Mouse (Mus musculus) forebrain, embryonic 11.5 days (tissue): ENCODE measurements at regions not wholly inside any gene's neighbourhood (a gene's known extent, or its start where the extent isn't known, plus 50 kb on each side); places are given as distances from the start of the nearest gene placed in this dataset.
A peak's percentile ranks its signal among the peaks of the same experiment; 100 is the strongest.

Experiments used
- ATAC-seq: fragments of 200-750 bp; cut with Nextera tagmentation; replicated peaks from 2 replicates; pipeline ENCODE4 v1.8.0; 2017; ENCODE audit warnings: moderate TSS enrichment; ENCODE audit not compliant: low FRiP score
- DNase-seq: peaks from one replicate; pipeline ENCODE4 v3.0.0-alpha.2; 2017; ENCODE audit warnings: low spot score
- H3K27ac ChIP-seq: fragments of 300-500 bp; sonication (generic); 2 replicates; pipeline ENCODE4 v1.5.1; 2014; ENCODE audit warnings: low read depth, low read length
- H3K27me3 ChIP-seq: fragments of 300-500 bp; sonication (generic); 2 replicates; pipeline ENCODE4 v1.6.1; 2014; ENCODE audit warnings: mild to moderate bottlenecking, low read length, mixed read lengths; ENCODE audit not compliant: control insufficient read depth, insufficient read depth
- H3K36me3 ChIP-seq: fragments of 300-500 bp; sonication (generic); 2 replicates; pipeline ENCODE4 v1.6.1; 2014; ENCODE audit warnings: mild to moderate bottlenecking, low read length, moderate library complexity, mixed read lengths; ENCODE audit not compliant: control insufficient read depth, insufficient read depth
- H3K4me1 ChIP-seq: fragments of 300-500 bp; sonication (generic); replicated peaks from 2 replicates; pipeline ENCODE4 v1.6.1; 2014; ENCODE audit warnings: low read length, mixed read lengths; ENCODE audit not compliant: control insufficient read depth, insufficient read depth
- H3K4me2 ChIP-seq: fragments of 300-500 bp; sonication (generic); 2 replicates; pipeline ENCODE4 v1.6.1; 2014; ENCODE audit warnings: low read depth, mild to moderate bottlenecking, low read length, moderate library complexity, mixed read lengths; ENCODE audit not compliant: severe bottlenecking
- H3K4me3 ChIP-seq: fragments of 300-500 bp; sonication (generic); 2 replicates; pipeline ENCODE4 v1.5.1; 2014; ENCODE audit warnings: low read depth, low read length
- H3K9ac ChIP-seq: fragments of 300-500 bp; sonication (generic); 2 replicates; pipeline ENCODE4 v1.6.1; 2014; ENCODE audit warnings: low read length
- H3K9me3 ChIP-seq: fragments of 300-500 bp; sonication (generic); 2 replicates; pipeline ENCODE4 v1.6.1; 2016; ENCODE audit warnings: low read length, mixed read lengths; ENCODE audit not compliant: control insufficient read depth
- WGBS: fragments of 180-500 bp; shearing (Covaris S2); extraction: QIAGEN DNeasy Blood & Tissue Kit; methylation state at CpG from one replicate; pipeline ENCODE4 v1.1.7; 2014; 5-methylcytosine and 5-hydroxymethylcytosine counted together

DNA sequence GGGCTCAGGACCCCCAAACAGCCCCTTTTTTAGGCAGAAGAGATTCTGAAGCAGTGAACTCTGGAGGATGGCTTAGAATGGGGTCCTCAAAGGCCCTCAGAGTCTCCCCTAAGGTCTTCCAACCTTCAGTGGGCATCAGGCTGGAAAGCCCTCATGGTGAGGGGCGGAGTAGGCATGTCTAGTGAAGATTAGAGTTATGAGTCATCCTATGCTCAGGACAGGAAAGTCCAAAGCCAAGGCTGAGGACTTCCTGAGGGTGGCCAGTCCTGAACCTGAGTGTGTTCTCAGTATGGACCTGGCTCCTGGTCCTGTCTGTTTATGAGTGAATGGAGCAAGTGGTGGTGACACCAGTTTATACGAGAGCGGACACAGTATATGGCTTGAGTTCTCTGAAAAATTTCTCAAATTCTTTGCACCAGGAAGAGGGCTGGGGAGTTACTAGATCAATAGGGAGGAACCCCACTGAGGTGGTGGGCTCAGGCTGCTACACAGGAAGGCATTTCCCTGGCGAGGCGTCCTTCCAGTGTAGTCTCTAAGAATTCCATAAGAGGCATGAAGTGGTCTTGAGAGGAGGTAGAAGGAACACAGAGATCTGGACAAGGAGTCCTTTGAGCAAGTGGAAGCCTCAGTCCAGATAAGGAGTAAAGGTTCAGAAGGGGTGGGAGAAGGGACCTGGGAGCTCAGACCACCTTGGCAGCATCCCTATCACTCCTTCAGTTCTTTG lies 266.2 kb downstream of the Cyp26b1 start:
- H3K9ac ChIP-seq, result no peak overlapping the region
- H3K4me2 ChIP-seq, result no peak overlapping the region
- no peak overlapping the region for H3K27ac ChIP-seq
- 81% methylated on average over 5 of the region's 5 CpGs for WGBS
- H3K4me3 ChIP-seq, result no peak overlapping the region
- ATAC-seq, result no peak
- H3K36me3 ChIP-seq, result no peaks in the 10 kb centered on the region
- H3K4me1 ChIP-seq, result no peaks in the 10 kb centered on the region
- no peaks in the 10 kb centered on the region for H3K27me3 ChIP-seq
- DNase-seq, result no peak
- no peaks in the 10 kb centered on the region for H3K9me3 ChIP-seq

DNA sequence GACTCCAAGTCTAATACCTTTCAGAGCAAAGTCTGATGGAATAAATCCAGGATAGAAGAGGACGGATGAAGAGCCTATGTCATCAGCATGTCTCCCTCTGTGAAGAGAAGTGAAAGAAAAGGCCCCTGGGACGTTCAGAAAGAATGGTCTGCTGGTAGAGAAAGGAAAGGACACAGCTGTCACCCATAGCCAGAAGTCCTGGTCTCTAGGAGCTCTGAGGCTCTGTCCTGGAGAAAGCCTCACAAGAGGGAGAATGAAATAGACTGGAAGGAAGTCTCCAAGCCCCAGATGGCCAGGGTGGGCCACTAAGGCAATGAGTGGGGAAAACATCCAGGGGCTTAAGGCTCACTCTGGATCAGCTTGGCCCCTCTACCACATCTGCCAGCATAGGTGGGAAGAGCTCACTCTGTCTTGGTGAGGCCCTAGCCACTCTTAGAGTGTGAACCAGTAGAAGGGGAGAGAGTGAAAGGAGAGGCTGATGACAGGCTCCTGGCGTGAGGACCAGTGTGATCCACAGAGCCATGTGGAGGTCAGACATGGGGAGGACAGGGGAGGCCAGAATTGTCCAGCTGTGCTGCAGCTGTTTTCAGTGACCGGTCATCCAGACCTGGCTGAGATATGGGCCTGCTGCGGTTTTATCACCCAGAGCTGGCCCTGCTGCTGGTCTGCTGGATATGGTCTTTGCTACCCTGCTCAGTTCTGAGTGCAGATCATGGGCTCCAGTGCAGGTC lies 268.2 kb downstream of the Cyp26b1 start:
- H3K4me3 ChIP-seq, result no peak overlapping the region
- 77% methylated on average over 5 of the region's 5 CpGs for WGBS
- DNase-seq (no peak), ATAC-seq (no peak)
- H3K9ac ChIP-seq, result no peak overlapping the region
- H3K27me3 ChIP-seq, result no peaks in the 10 kb centered on the region
- no peak overlapping the region for H3K4me2 ChIP-seq
- H3K4me1 ChIP-seq, result no peaks in the 10 kb centered on the region
- no peaks in the 10 kb centered on the region for H3K9me3 ChIP-seq
- H3K27ac ChIP-seq, result no peak overlapping the region
- H3K36me3 ChIP-seq, result no peaks in the 10 kb centered on the region

DNA sequence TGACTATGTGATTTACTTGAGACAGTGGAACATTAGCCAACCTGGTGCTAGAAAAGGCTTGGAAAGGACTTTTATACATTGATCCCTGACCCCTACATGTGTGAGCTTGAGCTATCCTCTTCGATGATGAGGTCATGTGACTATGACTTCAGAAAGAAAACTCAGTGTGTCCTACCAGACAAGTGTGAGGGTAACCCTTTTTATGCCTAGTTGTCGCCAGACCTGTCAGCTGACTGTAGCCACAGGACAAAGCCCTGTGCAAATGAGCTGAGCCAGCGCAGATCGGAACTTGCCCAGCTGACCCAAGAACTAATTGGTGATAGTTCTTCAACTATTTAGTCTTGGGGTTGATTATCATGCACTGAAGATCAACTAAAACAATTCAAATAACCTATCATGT lies 269.5 kb downstream of the Cyp26b1 start:
- no peak overlapping the region for H3K4me3 ChIP-seq
- 86% methylated on average over 4 of the region's 4 CpGs for WGBS
- no peaks in the 10 kb centered on the region for H3K9me3 ChIP-seq
- no peak overlapping the region for H3K27ac ChIP-seq
- no peaks in the 10 kb centered on the region for H3K36me3 ChIP-seq
- H3K4me2 ChIP-seq, result no peak overlapping the region
- H3K9ac ChIP-seq, result no peak overlapping the region
- ATAC-seq (no peak), DNase-seq (no peak)
- H3K27me3 ChIP-seq, result no peaks in the 10 kb centered on the region
- H3K4me1 ChIP-seq, result no peaks in the 10 kb centered on the region

DNA sequence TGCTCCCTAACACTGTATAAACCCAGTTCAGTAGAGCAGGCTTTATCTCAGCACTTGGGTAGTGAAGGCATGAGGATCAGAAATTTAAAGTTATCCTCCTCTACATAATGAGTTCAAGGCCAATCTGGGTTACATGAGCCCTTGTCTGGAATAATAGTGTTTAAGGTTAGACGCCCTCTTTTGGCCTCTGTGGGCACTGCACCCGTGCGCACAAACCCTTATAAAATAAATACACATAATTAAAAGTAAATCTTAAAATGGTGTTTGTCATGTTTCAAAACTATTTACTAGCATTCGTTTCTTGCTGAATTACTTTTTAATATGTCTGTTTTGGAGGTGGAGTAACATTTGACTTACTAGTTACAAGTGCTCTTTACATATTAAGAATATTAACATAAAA lies 271.2 kb downstream of the Cyp26b1 start:
- Histone ChIP-seq H3K27me3 (no peaks in the 10 kb centered on the region), H3K9me3 (no peaks in the 10 kb centered on the region), H3K4me3 (no peak overlapping the region), H3K4me2 (no peak overlapping the region), H3K27ac (no peak overlapping the region), H3K4me1 (no peaks in the 10 kb centered on the region), H3K9ac (no peak overlapping the region), H3K36me3 (no peaks in the 10 kb centered on the region)
- DNase-seq (no peak), ATAC-seq (no peak)
- 88% methylated on average over 4 of the region's 4 CpGs for WGBS

DNA sequence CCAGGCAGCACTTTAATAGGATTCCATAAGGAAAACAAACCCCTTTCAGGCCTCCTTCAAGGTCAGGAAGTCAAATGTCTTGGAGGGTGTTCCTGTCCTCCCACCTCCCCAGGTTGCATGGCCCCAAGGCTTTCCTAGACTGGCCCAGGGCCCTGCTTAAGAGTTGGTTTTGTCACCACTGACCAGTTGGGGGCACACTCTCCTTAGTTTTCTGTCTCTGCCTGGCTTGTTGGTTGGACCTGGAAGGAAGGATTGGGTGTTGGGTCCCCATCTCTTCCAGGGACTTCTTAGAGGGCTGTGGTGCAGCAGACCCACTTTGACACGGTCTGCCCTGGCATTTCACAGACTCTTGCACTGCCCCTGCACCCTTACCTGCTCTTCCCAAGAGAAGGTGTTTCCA lies 273.1 kb downstream of the Cyp26b1 start:
- DNase-seq (peak; percentile 50), ATAC-seq (no peak)
- H3K4me1 ChIP-seq, result no peaks in the 10 kb centered on the region
- no peaks in the 10 kb centered on the region for H3K27me3 ChIP-seq
- H3K27ac ChIP-seq, result no peak overlapping the region
- WGBS, result 72% methylated on average over 1 of the region's 1 CpGs
- H3K9me3 ChIP-seq, result no peaks in the 10 kb centered on the region
- no peak overlapping the region for H3K9ac ChIP-seq
- H3K4me2 ChIP-seq, result no peak overlapping the region
- H3K4me3 ChIP-seq, result no peak overlapping the region
- no peaks in the 10 kb centered on the region for H3K36me3 ChIP-seq

DNA sequence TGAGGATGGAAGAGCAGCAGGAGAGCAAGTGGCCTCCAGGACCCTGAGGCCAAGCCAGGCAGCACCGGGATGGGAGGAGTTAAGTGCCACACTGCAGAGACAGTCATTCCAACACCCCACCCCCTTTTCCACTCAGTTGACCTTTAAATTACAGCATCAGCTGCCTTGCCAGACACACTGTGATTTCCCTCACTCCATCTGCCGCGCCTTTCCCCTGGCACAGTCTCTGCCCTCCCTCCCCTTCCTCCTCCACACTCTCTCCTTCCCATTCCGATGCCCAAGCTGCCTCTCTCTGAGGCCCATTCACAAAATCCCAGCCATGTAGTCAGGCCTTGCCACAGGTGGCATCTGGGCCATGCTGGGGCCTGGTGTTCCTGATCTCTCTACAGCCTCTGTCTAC lies 274.9 kb downstream of the Cyp26b1 start:
- no peaks in the 10 kb centered on the region for H3K9me3 ChIP-seq
- no peak overlapping the region for H3K27ac ChIP-seq
- no peaks in the 10 kb centered on the region for H3K27me3 ChIP-seq
- no peak overlapping the region for H3K4me2 ChIP-seq
- H3K4me3 ChIP-seq, result no peak overlapping the region
- no peak overlapping the region for H3K9ac ChIP-seq
- DNase-seq, result no peak
- 63% methylated on average over 4 of the region's 4 CpGs for WGBS
- ATAC-seq, result no peak
- no peaks in the 10 kb centered on the region for H3K4me1 ChIP-seq
- no peaks in the 10 kb centered on the region for H3K36me3 ChIP-seq

DNA sequence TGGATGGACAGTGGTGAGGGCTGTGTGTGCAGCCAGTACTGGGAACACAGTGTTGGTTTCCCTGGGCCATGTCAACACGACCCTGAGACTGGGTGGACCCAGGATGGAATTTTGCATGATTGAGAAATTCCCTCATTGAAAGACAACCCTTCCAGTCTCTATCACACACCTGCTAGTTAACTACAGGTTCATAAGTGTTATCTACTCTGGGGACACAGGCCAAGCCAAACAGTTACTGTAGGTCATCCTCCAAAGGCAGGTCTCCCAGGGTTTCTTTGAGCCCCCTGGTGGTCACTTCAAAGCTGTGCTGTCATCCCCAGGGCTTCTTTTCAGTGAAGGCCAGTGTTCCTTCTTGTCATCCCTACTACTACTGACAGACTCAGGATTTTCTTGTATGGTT lies 276.7 kb downstream of the Cyp26b1 start:
- Histone ChIP-seq H3K4me3 (no peak overlapping the region), H3K36me3 (no peaks in the 10 kb centered on the region), H3K4me1 (peaks cover 2% of the 10 kb centered on the region; the same call in 1 of the 2 replicates), H3K27ac (no peak overlapping the region), H3K4me2 (no peak overlapping the region), H3K27me3 (no peaks in the 10 kb centered on the region), H3K9me3 (no peaks in the 10 kb centered on the region), H3K9ac (no peak overlapping the region)
- no peak for ATAC-seq
- WGBS, result 79% methylated on average over 1 of the region's 1 CpGs
- DNase-seq, result no peak

DNA sequence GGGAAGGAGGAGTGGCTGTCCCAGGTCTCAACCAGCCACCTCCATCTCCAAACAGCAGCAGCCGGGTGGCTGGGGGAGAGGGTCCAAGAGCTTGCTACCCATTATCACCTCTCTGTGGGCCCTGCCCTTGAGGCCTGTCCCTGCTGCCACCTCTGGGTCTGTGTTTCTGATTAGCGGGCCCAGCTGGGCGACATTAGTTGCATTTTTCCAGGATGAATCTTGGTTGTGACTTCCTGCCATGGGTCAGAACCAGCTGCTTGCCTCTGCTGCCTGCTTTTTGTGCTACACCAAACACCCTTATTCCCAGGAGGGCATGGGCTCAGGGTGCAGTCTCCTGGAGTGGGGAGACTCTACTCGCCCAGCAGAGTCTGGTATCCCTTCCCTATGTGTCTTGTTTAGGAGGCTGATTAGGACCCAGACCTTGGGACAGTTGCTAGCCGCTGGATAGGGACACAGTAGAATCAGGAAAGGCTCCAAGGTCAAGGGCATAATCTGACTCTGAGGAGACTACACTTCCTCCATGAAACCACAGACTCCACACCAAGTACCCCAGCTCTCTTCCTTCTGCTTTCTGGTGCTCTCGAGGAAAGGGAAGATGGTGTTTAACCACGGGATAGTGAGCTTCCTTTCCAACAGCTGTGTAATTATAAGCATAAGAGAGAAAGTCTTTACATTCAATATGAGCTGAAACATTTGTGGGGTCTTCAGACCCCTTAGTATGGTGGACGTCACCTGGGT lies 278.4 kb downstream of the Cyp26b1 start:
- DNase-seq, result no peak
- H3K4me3 ChIP-seq, result no peak overlapping the region
- no peaks in the 10 kb centered on the region for H3K9me3 ChIP-seq
- 75% methylated on average over 7 of the region's 8 CpGs for WGBS
- ATAC-seq, result no peak
- H3K36me3 ChIP-seq, result no peaks in the 10 kb centered on the region
- H3K27ac ChIP-seq, result no peak overlapping the region
- no peak overlapping the region for H3K9ac ChIP-seq
- no peaks in the 10 kb centered on the region for H3K27me3 ChIP-seq
- peaks cover 2% of the 10 kb centered on the region; the same call in 1 of the 2 replicates for H3K4me1 ChIP-seq
- no peak overlapping the region for H3K4me2 ChIP-seq
